Mouse (Mus musculus) forebrain, embryonic 10.5 days (tissue): ENCODE measurements around the gene Yars. TPM values are rescaled to one million over a fixed set of nuclear protein-coding genes. Genes with fewer than 3 reads are reported as not detected.

Source experiments
- DNase-seq: peaks from one replicate; pipeline ENCODE4 v3.0.0-alpha.2; 2017; ENCODE audit warnings: low spot score; ENCODE audit errors: extremely low spot score
- H3K27ac ChIP-seq: fragments of 300-500 bp; sonication (generic); 2 replicates; pipeline ENCODE4 v1.5.1; 2016; ENCODE audit warnings: mild to moderate bottlenecking
- H3K27me3 ChIP-seq: fragments of 300-500 bp; sonication (generic); 2 replicates; pipeline ENCODE4 v1.6.1; 2016; ENCODE audit warnings: mild to moderate bottlenecking; ENCODE audit not compliant: poor library complexity, severe bottlenecking
- H3K36me3 ChIP-seq: fragments of 300-500 bp; sonication (generic); replicated peaks from 2 replicates; pipeline ENCODE4 v1.6.1; 2016; ENCODE audit warnings: mild to moderate bottlenecking, moderate library complexity
- H3K4me1 ChIP-seq: fragments of 300-500 bp; sonication (generic); 2 replicates; pipeline ENCODE4 v1.6.1; 2016
- H3K4me3 ChIP-seq: fragments of 300-500 bp; sonication (generic); 2 replicates; pipeline ENCODE4 v1.5.1; 2016; ENCODE audit warnings: mild to moderate bottlenecking, moderate library complexity
- H3K9me3 ChIP-seq: fragments of 300-500 bp; sonication (generic); 2 replicates; pipeline ENCODE4 v1.6.1; 2016; ENCODE audit warnings: mild to moderate bottlenecking, moderate library complexity
- WGBS: fragments of 180-500 bp; shearing (Covaris S2); methylation state at CpG from one replicate; pipeline ENCODE4 v1.1.7; 2016; 5-methylcytosine and 5-hydroxymethylcytosine counted together
- polyA plus RNA-seq: library from polyadenylated mRNA; unstranded; fragments of >200 nt; fragmentation: Nextera tagmentation; extraction: Ambion mirVana; gene quantifications from 2 replicates; pipeline ENCODE4 v1.2.1, GENCODE M21; 2016

Yars gene
- 109 and 120 TPM in 2 replicates for polyA plus RNA-seq

DNA sequence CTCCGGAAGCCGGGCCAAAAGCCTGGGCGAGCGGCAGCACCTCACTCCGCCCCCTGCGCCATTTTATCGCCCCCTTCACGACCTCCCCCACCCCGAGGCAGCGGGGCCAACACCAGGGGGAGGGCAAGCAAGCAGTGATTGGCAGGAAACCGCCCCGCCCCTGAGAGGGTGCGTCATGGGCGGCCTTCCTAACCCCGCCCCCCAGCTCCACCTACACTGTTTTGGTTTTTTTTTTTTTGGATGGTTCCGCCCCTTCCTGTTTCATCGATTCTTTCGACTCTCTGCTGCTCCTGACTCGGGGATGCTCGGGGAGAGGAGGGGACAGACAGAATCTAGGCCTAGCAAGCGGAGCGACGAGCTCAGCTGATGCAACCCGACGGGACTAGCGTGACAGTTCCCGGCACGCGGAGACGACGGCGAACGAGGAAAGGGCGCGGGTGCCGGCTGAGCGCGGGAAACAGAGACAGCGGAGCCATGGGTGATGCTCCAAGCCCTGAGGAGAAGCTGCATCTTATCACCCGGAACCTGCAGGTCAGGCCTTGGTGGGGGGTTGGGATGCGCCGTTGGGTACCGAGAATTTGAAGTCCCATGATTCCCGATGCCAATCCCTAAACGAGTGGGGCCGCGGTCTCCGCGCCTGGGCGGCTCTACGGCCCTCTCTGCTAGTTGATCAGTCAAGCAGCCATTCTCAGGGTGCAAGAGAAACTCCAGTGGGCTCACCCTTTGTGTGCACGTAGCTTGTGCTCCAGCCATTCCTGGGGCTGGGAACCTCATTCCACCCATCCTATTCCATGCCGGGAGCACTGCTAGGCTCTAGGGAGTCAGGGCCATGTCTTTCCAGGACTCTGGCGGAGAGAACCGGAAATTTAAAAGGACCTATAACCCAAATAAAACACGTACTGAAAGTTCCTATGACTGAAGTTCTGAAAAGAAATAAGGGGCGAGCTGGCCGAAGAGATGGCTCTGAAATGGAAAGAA is at the start of gene Yars, which contains the start of gene S100pbp:
Gene Yars (plus strand): TSS at position 219 of the 978 bp plus-strand sequence.
Gene S100pbp (minus strand): TSS at position 186 of the 978 bp plus-strand sequence.
- H3K27me3 ChIP-seq, result no peaks in the 10 kb centered on the region
- H3K9me3 ChIP-seq, result no peaks in the 10 kb centered on the region
- peak within 1 kb of the TSS; percentile 98 for H3K4me3 ChIP-seq
- under 1% methylated on average over 58 of the region's 58 CpGs for WGBS
- peaks cover 36% of the 10 kb centered on the region for H3K4me1 ChIP-seq
- DNase-seq, result peak; percentile 97
- peak within 1 kb of the TSS; percentile 98 for H3K27ac ChIP-seq
- H3K36me3 ChIP-seq, result peaks cover 24% of the 10 kb centered on the region

DNA sequence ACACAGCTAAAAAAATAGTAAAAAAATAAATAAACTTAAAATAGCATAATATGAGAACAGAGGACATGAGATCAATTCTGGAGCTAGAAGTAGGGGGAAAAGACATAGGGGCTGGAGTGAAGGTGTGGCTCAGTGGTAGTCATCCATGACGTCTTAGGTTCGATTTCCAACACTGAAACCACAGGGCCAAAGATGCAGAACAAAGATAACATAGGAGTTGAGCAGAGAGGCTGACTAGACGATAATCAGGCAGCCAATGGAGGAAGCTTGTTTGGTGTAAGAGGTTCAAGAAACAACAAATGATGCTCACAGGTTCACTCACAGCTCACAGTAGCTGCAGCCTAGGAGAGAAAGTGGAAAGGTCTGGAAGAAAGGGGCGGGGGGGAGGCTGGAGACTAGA is 48.8 kb upstream of the Yars start:
- no peak overlapping the region for H3K27ac ChIP-seq
- 89% methylated on average over 4 of the region's 4 CpGs for WGBS
- no peaks in the 10 kb centered on the region for H3K9me3 ChIP-seq
- no peak for DNase-seq
- no peak overlapping the region for H3K4me3 ChIP-seq
- H3K27me3 ChIP-seq, result peaks cover 44% of the 10 kb centered on the region
- peaks cover 26% of the 10 kb centered on the region for H3K4me1 ChIP-seq
- H3K36me3 ChIP-seq, result peaks cover 3% of the 10 kb centered on the region

DNA sequence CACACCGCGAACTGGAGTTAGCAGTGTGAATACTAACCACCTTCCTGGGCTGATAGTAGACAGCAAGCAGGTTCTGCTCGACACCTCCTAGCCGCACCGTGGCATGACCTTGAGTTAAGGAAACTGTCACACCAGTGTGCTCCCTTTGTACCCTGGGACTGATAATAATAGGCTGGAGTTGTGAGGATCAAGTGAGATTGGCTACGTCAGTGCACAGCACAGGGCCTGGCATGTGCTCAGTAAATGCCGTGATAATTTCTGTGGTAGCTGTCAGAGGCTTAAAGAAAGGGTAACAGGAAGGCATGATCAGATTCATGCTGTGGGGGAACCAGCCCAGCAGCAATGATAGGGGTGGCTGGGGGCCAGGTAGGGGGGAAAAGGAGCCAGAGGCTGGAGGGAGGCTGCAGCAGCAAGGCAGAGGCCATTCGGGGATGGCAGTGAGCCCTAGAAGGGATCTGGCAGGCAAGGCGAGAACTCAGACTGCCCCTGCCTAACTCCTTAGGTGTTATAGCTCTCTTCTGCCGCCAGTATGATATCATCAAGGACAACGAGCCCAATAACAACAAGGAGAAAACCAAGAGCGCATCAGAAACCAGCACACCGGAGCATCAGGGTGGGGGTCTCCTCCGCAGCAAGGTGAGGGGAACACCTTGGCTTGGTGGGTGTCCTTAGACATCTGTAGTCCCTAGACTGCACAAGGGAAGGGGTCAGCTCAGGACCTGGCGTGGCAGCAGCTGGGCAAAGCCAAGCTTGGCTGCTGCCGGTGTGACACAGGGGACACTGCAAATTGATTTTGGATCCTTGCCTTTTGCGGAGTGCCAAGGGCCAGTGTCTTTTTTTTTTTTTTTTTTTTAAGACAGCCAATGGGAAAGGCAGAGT is 47.8 kb upstream of the Yars start:
- DNase-seq, result no peak
- 85% methylated on average over 17 of the region's 17 CpGs for WGBS
- H3K4me1 ChIP-seq, result peaks cover 18% of the 10 kb centered on the region

DNA sequence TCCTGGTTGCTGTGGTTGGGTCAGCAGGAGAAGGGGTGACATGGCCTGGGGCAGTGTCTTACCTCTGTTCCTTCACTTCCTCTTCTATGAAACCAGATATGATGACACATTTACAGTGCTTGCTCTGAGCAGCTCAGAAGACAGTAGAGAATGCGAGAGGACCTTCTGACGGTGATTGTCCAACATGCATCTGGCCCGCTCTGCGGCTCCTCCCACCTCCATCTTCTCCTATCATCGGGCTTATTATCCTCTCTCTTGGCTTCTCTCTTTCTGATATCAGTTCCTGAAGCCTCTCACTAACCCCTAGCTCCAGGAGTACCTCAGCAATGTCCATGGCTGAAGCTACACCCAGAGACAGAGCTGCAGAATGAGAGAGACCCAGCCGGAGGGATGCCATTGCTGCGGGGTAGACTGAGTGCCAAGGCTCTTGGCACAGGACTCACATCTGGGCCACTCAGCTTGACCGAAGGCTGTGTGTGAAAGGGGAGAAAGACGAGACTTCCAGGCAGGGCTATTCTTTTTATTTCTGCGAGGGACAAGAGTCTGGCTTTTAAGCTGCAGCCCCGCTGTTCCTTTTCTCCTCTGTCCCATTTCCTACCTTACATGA is 47.0 kb upstream of the Yars start:
- no peak overlapping the region for H3K4me3 ChIP-seq
- H3K27ac ChIP-seq, result no peak overlapping the region
- peaks cover 10% of the 10 kb centered on the region for H3K4me1 ChIP-seq
- WGBS, result 93% methylated on average over 11 of the region's 11 CpGs
- peaks cover 27% of the 10 kb centered on the region for H3K27me3 ChIP-seq
- peaks cover 8% of the 10 kb centered on the region for H3K36me3 ChIP-seq
- no peaks in the 10 kb centered on the region for H3K9me3 ChIP-seq
- no peak for DNase-seq

More for the DNA sequence above, 47.8 kb upstream of the Yars start:
- peaks cover 5% of the 10 kb centered on the region for H3K36me3 ChIP-seq
- H3K27me3 ChIP-seq, result peaks cover 34% of the 10 kb centered on the region
- H3K9me3 ChIP-seq, result no peaks in the 10 kb centered on the region
- no peak overlapping the region for H3K27ac ChIP-seq
- no peak overlapping the region for H3K4me3 ChIP-seq

DNA sequence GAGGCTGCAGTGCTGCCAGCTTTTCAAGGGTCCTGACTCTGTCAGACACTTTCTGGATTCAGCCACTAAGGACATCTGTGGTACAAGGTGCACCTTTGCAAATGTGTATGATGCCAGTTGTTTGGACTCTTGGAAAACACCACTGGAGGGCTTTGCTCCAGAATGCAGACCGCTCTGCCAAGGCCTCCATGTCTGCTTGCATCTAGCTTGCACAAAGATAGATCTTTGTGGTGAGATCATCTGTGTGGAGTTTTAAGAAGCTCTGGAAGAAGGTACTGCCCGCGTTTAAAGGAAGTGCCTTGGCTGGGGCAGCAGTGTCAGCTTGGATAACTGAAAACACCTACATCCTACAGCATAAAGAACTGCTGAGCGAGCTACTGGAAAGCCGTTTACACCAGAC is 46.1 kb upstream of the Yars start:
- Histone ChIP-seq H3K36me3 (peaks cover 17% of the 10 kb centered on the region), H3K4me3 (no peak overlapping the region), H3K27ac (no peak overlapping the region), H3K9me3 (no peaks in the 10 kb centered on the region), H3K4me1 (peaks cover 11% of the 10 kb centered on the region; the same call in 1 of the 2 replicates), H3K27me3 (peaks cover 17% of the 10 kb centered on the region)
- 89% methylated on average over 5 of the region's 5 CpGs for WGBS
- DNase-seq, result no peak

DNA sequence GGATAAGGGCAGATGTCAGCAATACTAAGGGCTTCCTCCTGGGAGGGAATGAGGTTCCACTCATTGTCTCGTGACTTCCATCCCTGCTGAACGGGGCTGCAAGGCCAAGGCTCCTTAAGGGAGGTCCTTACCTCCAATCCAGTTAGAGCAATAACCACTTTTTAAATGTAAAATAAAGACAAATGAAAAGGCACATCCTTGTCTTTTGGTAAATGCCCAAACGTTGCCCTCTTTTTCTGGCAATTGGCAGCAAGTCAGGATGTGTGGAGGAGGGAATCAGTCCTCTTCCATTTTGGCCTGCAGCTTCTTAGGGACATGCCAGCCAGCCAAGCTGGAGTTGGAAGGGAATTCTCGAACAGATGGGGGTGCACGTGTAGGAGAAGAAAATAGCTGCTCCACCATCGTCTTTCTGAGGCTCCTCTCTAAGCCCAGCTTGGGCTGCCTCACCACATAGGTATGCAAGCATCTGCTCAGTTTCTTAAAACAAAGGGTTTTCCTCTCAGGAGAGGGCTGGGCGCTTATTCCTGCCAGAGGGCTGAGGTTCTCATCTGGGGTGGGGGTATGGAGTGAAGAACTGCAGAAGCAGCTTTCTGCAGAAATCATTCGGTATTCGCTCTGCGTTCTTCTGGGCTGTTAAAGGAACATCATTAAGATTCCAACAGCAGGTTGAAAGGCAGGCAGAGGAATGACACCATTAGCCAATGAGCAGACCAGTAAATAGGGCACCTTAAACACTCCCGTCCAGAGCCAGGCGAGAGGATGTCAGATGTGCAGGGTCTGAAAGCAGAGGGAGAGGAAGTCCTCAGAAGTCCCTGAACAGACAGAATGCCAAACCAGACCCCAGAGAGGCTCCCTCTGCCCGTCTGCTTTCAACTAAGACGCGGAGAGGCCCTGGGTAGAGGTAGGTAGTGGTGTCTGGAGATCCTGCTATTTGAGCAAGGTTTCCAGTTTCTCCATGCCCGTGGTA is 44.9 kb upstream of the Yars start:
- WGBS, result 70% methylated on average over 16 of the region's 16 CpGs
- no peak overlapping the region for H3K27ac ChIP-seq

DNA sequence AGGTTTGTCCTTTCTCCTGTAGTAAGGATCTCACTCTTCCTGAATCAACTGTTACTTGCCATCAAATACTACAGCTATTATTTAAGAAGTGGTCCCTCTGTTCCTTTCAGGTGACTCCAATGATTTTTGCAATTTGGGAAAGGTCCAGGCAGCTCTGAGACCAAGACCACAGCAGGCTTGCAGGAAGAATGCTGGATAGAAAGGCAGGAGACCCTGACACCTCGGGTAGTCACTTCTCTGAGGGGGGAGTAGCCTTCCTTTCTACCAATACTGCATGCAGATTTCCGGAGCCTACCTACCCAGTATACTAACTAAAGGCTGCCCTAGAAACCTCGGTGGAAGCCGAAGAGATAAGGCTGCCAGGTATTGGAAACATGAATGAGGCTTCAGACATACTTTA is 44.1 kb upstream of the Yars start:
- 82% methylated on average over 4 of the region's 4 CpGs for WGBS
- Histone ChIP-seq H3K4me1 (peaks cover 13% of the 10 kb centered on the region; the same call in 1 of the 2 replicates), H3K9me3 (no peaks in the 10 kb centered on the region), H3K27me3 (no peaks in the 10 kb centered on the region), H3K36me3 (peaks cover 36% of the 10 kb centered on the region), H3K27ac (no peak overlapping the region), H3K4me3 (no peak overlapping the region)
- no peak for DNase-seq

More for the DNA sequence above, 44.9 kb upstream of the Yars start:
- Histone ChIP-seq H3K9me3 (no peaks in the 10 kb centered on the region), H3K36me3 (peaks cover 28% of the 10 kb centered on the region), H3K4me1 (peaks cover 13% of the 10 kb centered on the region; the same call in 1 of the 2 replicates), H3K27me3 (peaks cover 6% of the 10 kb centered on the region), H3K4me3 (no peak overlapping the region)
- DNase-seq, result no peak

DNA sequence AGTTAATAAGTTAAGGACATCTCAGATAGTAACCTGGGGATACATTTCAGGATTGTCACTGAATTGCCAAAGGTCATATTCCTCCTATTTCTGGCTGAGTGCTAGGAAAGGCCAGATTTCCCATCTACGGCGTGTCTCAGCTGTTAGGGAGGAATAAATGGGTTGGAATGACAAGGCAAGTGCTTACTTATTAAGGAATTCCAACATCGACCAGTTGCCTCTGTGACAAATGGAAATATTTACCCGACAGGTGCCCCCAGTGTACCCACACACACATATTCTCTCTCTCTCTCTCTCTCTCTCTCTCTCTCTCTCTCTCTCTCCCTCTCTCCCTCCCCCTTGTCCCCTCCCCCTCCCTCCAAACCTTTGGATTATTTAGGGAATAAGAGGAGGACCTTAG is 43.6 kb upstream of the Yars start:
- Histone ChIP-seq H3K36me3 (peaks cover 41% of the 10 kb centered on the region), H3K9me3 (no peaks in the 10 kb centered on the region), H3K27me3 (no peaks in the 10 kb centered on the region), H3K4me1 (peaks cover 13% of the 10 kb centered on the region; the same call in 1 of the 2 replicates), H3K27ac (no peak overlapping the region), H3K4me3 (no peak overlapping the region)
- no peak for DNase-seq
- 91% methylated on average over 4 of the region's 4 CpGs for WGBS

DNA sequence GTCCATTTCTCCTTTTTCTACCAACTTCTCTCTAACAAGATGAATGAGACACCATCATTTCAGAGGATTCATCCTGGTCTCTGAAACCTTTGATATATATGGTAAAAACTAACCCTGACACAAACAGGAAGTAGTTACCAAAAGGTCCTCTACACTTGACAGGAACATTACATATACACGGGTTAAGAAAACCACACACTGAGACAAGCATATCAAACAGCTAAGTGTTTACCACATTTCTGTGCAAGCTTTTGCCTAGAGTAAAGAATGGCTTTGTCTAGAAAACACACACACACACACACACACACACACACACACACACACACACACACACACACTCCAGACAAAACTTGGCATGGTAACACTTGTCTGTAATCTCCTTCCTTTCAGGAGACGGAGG is 43.2 kb upstream of the Yars start:
- no peaks in the 10 kb centered on the region for H3K9me3 ChIP-seq

DNA sequence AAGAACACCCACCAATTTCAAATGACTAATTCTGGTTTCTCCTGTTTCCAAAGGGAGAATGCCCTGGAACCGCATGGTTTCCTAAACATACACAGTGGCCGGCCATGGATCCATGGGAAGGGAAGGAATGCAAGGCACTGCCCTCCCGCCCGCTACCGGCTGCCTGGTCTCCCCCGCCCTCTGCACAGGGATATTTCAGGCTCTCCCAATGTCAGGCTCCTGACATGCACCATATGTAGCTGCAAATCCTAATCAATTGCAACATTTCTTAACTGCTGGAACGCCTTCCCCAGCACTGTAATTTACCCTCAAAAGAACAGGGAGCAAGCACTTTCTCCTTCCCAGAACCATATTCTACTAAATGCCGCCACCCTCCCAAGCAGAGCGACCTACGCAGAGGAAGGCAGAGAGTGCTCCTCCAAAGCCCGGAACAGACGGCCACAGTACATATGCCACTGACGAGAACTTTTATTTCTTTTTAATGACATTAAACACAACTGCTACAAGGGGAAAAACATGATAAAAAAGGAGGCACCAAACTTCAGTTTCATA is 41.9 kb upstream of the Yars start:
- 95% methylated on average over 13 of the region's 13 CpGs for WGBS
- Histone ChIP-seq H3K27me3 (no peaks in the 10 kb centered on the region), H3K27ac (no peak overlapping the region), H3K4me3 (no peak overlapping the region), H3K4me1 (peaks cover 7% of the 10 kb centered on the region; the same call in 1 of the 2 replicates), H3K36me3 (peaks cover 58% of the 10 kb centered on the region), H3K9me3 (no peaks in the 10 kb centered on the region)
- DNase-seq, result no peak

More for the DNA sequence above, 43.2 kb upstream of the Yars start:
- Histone ChIP-seq H3K36me3 (peaks cover 46% of the 10 kb centered on the region), H3K27me3 (no peaks in the 10 kb centered on the region), H3K4me1 (peaks cover 13% of the 10 kb centered on the region; the same call in 1 of the 2 replicates), H3K27ac (no peak overlapping the region), H3K4me3 (no peak overlapping the region)
- DNase-seq, result no peak
- 93% methylated on average over 2 of the region's 2 CpGs for WGBS

DNA sequence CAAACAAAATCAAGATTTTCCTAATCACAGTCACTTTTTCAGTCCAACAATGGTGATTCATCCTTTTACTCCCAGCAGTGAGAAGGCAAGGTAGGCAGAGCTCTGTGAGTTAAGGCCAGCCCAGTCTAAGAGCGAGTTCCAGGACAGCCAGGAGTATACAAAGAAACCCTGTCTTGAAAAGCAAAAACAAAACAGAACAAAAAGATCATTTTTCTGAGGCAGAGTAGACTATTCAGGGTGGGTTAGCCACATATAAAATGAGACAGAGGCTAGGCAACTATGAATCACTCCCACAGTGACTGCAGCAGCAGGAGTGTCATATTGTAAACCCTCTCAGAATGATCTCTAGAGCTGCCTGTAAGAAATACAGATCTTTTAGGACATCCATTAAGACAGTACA is 40.2 kb upstream of the Yars start:
- Histone ChIP-seq H3K27me3 (no peaks in the 10 kb centered on the region), H3K27ac (no peak overlapping the region), H3K36me3 (peaks cover 75% of the 10 kb centered on the region), H3K4me3 (no peak overlapping the region), H3K9me3 (no peaks in the 10 kb centered on the region), H3K4me1 (peaks cover 7% of the 10 kb centered on the region; the same call in 1 of the 2 replicates)
- DNase-seq, result no peak
- WGBS, result 87% methylated on average over 1 of the region's 1 CpGs
